Mouse (Mus musculus): ENCODE data around the gene Tusc2. TPM values are rescaled to one million over a fixed set of nuclear protein-coding genes. Genes with fewer than 3 reads are reported as not detected.
"Not testable (repeated sequence)": the region's sequence is repeated elsewhere in the genome, so short reads cannot be mapped to it uniquely, and the experiment has no call there.

The Tusc2 gene
- polyA plus RNA-seq, 1 experiment from 2014 or later: 93.0 TPM

DNA sequence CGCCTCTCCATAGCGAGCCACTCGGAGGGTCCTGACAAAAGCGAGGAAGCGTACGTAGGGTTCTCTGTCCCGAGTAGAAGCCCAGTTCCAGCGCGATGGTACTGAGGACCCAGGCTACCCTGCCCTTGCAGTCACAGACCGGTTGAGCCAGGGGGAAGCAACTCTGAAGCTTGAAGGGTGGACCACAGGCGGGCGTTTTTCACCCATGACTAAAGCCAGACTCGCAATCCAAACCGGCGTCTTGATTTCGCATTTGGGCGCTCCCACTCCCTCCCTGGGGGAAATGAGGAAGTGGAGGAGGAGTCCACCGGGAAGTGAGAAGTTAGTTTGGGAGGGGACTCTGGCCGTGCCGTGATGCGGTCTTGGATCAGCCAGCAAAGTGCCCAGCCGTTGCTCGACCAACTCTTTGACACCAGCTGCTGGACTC, 8.0 kb upstream of the Tusc2 start:
- Histone ChIP-seq H3K4me2 (ENCODE audit: low read depth) (peak overlapping the region; percentile 92), H3K27ac (ENCODE audit: low read depth, low read length) (peak overlapping the region; percentile 88), H3K36me3 (ENCODE audit: control insufficient read depth, insufficient read depth, low read length) (peaks cover 15% of the 10 kb centered on the region), H3K9ac (ENCODE audit: low read length) (peak overlapping the region; percentile 82), H3K9me3 (ENCODE audit: control insufficient read depth, low read length) (no peaks in the 10 kb centered on the region), H3K4me1 (ENCODE audit: control insufficient read depth, insufficient read depth, low read length) (peaks cover 31% of the 10 kb centered on the region), H3K4me3 (ENCODE audit: low read depth, low read length) (peak overlapping the region; percentile 80), H3K27me3 (ENCODE audit: control insufficient read depth, insufficient read depth, low read length) (peaks cover 26% of the 10 kb centered on the region)
- under 1% methylated on average over 23 of the region's 23 CpGs for WGBS
- ATAC-seq (ENCODE audit: insufficient read depth, low FRiP score, low TSS enrichment) (peak; percentile 35; the same call in 1 of the 2 replicates), DNase-seq (ENCODE audit: low spot score) (peak; percentile 50)

DNA sequence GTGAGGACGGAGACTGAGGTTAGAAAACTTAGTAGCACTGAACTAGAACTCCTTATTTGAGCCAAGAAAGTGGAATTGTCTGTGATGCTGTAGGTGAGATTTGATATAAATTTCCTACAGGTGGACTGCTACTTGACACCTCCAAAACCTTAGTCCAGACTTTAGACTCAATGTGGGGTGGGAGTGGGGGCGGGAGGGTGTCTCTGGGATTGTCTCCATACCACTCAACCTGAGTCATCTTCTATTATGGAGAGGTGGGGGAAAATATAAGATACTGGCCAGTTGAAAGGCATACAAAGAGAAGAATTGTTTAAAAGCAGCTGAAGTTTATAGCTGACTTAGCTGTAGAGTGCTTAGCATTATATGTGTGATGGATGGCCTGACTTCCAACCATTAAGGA, 7.4 kb upstream of the Tusc2 start:
- DNase-seq (ENCODE audit: low spot score) (no peak), ATAC-seq (ENCODE audit: insufficient read depth, low FRiP score, low TSS enrichment) (no peak)
- H3K9ac ChIP-seq (ENCODE audit: low read length): peak overlapping the region; percentile 82
- peak overlapping the region; percentile 92 for H3K4me2 ChIP-seq (ENCODE audit: low read depth)
- no peaks in the 10 kb centered on the region for H3K9me3 ChIP-seq (ENCODE audit: control insufficient read depth, low read length)
- H3K27me3 ChIP-seq (ENCODE audit: control insufficient read depth, insufficient read depth, low read length): peaks cover 19% of the 10 kb centered on the region
- WGBS: 56% methylated on average over 2 of the region's 2 CpGs
- H3K4me3 ChIP-seq (ENCODE audit: low read depth, low read length): peak overlapping the region; percentile 80
- H3K36me3 ChIP-seq (ENCODE audit: control insufficient read depth, insufficient read depth, low read length): peaks cover 15% of the 10 kb centered on the region
- H3K4me1 ChIP-seq (ENCODE audit: control insufficient read depth, insufficient read depth, low read length): peaks cover 31% of the 10 kb centered on the region
- H3K27ac ChIP-seq (ENCODE audit: low read depth, low read length): no peak overlapping the region

DNA sequence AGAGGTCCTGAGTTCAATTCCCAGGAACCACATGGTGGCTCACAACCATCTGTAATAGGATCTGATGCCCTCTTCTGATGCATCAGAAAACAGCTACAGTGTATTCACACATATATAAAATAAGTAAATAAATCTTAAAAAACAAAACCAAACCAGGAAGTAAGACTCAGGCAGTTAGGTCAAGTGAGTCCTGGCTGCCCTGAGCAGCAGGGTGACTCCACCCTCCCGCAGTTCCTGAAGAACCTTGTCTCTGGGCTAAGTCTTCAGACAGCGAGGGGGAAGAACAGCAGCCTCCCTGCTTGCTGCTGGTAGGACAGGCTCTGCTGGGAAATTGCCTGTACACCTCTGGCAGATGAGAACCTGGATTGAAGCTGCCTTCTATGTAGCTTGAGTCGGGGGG, 6.7 kb upstream of the Tusc2 start:
- H3K36me3 ChIP-seq (ENCODE audit: control insufficient read depth, insufficient read depth, low read length): peaks cover 22% of the 10 kb centered on the region
- 81% methylated on average over 3 of the region's 3 CpGs for WGBS
- peaks cover 13% of the 10 kb centered on the region for H3K27me3 ChIP-seq (ENCODE audit: control insufficient read depth, insufficient read depth, low read length)
- DNase-seq (ENCODE audit: low spot score) (no peak), ATAC-seq (ENCODE audit: insufficient read depth, low FRiP score, low TSS enrichment) (no peak)
- H3K4me2 ChIP-seq (ENCODE audit: low read depth): peak overlapping the region; percentile 92; the same call in 1 of the 2 replicates
- no peak overlapping the region for H3K27ac ChIP-seq (ENCODE audit: low read depth, low read length)
- H3K9me3 ChIP-seq (ENCODE audit: control insufficient read depth, low read length): no peaks in the 10 kb centered on the region
- H3K9ac ChIP-seq (ENCODE audit: low read length): no peak overlapping the region
- H3K4me1 ChIP-seq (ENCODE audit: control insufficient read depth, insufficient read depth, low read length): peaks cover 27% of the 10 kb centered on the region
- peak overlapping the region; percentile 2; the same call in 1 of the 2 replicates for H3K4me3 ChIP-seq (ENCODE audit: low read depth, low read length)

DNA sequence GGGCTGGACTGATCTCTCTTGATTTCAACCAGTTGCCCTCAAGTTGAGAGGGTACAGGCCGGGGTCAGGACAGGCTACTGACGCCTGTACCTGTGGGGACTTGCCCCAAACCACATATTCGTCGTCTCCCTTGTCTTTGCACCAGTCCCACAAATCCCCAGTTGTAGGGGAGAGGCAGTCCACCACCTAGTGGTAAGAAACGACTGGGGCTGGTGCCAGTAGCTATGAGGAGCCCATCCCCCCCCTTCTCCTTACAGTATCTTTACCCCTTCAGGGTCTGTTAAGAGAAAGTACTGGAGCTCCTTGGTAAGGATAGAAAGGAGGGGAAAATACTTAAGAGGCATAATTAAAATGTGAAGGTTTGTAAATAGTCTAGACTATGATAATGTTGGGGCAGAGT, 2.5 kb downstream of the Tusc2 start:
- peaks cover 20% of the 10 kb centered on the region for H3K4me1 ChIP-seq (ENCODE audit: control insufficient read depth, insufficient read depth, low read length)
- not testable (repeated sequence) for H3K9ac ChIP-seq (ENCODE audit: low read length); H3K4me3 ChIP-seq (ENCODE audit: low read depth, low read length); H3K27ac ChIP-seq (ENCODE audit: low read depth, low read length); DNase-seq (ENCODE audit: low spot score); H3K36me3 ChIP-seq (ENCODE audit: control insufficient read depth, insufficient read depth, low read length); ATAC-seq (ENCODE audit: insufficient read depth, low FRiP score, low TSS enrichment); H3K9me3 ChIP-seq (ENCODE audit: control insufficient read depth, low read length); H3K27me3 ChIP-seq (ENCODE audit: control insufficient read depth, insufficient read depth, low read length); H3K4me2 ChIP-seq (ENCODE audit: low read depth)
- 52% methylated on average over 5 of the region's 5 CpGs for WGBS

DNA sequence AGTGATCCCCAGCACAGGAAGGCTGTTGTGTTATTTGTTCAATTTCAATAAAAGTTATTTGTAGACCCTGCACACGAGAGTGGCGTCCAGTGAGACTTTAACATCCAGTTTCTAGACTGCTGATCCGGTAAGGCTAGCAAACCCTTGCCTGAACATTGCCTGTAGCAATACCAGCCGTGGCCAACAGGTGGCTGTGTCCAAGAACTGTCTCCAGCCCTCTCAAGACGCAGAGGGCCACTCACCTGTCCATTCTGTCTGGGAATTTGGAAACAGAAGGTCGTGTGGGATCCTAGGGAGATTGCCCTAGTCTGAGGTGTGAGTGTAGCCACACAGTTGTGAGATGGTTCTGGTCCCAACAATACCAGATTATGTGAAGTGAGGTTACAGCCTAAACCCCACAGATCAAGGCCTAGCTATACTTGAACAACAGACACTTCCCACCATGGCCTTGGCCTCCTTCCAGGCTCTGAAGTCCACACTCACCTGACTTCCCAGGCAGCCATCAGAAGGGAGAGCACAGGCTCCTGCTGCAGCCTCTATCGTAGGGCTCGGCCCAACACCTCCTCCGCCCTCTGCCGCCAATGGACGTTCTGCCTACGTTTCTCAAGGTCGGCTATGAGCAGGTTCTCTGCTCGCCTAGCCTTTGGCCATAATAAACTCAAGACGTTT, 3.1 kb downstream of the Tusc2 start:
- DNase-seq (ENCODE audit: low spot score) (peak; percentile 78), ATAC-seq (ENCODE audit: insufficient read depth, low FRiP score, low TSS enrichment) (no peak)
- Histone ChIP-seq H3K4me2 (ENCODE audit: low read depth) (peak overlapping the region; percentile 12; the same call in 1 of the 2 replicates), H3K27me3 (ENCODE audit: control insufficient read depth, insufficient read depth, low read length) (no peaks in the 10 kb centered on the region), H3K4me1 (ENCODE audit: control insufficient read depth, insufficient read depth, low read length) (peaks cover 27% of the 10 kb centered on the region), H3K27ac (ENCODE audit: low read depth, low read length) (no peak overlapping the region), H3K9ac (ENCODE audit: low read length) (no peak overlapping the region), H3K36me3 (ENCODE audit: control insufficient read depth, insufficient read depth, low read length) (peaks cover 8% of the 10 kb centered on the region), H3K9me3 (ENCODE audit: control insufficient read depth, low read length) (no peaks in the 10 kb centered on the region), H3K4me3 (ENCODE audit: low read depth, low read length) (no peak overlapping the region)
- 63% methylated on average over 15 of the region's 15 CpGs for WGBS

DNA sequence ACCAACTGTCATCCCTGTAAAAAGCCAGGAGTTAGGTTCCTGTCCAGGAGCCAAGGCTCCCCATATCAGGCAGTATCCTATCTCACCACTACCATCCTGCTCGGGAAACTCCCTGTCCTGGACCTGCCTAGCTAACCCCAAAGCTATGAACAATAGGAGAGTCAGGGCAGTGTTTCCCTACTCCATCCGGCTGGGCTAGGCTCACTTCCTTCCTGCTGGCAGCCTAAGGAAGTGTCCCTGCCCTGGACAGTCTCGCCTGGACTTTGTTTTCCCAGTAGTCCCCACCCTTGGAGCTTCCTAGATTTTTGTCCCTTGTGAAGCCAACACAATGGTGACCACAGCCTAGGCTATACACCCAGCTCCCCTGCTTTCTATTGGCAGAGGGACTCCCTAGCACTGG, 3.8 kb downstream of the Tusc2 start:
- H3K4me2 ChIP-seq (ENCODE audit: low read depth): no peak overlapping the region
- H3K27ac ChIP-seq (ENCODE audit: low read depth, low read length): no peak overlapping the region
- no peak for DNase-seq (ENCODE audit: low spot score)
- peaks cover 6% of the 10 kb centered on the region; the same call in 1 of the 2 replicates for H3K36me3 ChIP-seq (ENCODE audit: control insufficient read depth, insufficient read depth, low read length)
- ATAC-seq (ENCODE audit: insufficient read depth, low FRiP score, low TSS enrichment): no peak
- no peaks in the 10 kb centered on the region for H3K27me3 ChIP-seq (ENCODE audit: control insufficient read depth, insufficient read depth, low read length)
- peaks cover 31% of the 10 kb centered on the region for H3K4me1 ChIP-seq (ENCODE audit: control insufficient read depth, insufficient read depth, low read length)
- H3K9ac ChIP-seq (ENCODE audit: low read length): no peak overlapping the region
- WGBS: 82% methylated on average over 3 of the region's 3 CpGs
- H3K4me3 ChIP-seq (ENCODE audit: low read depth, low read length): no peak overlapping the region
- no peaks in the 10 kb centered on the region for H3K9me3 ChIP-seq (ENCODE audit: control insufficient read depth, low read length)

DNA sequence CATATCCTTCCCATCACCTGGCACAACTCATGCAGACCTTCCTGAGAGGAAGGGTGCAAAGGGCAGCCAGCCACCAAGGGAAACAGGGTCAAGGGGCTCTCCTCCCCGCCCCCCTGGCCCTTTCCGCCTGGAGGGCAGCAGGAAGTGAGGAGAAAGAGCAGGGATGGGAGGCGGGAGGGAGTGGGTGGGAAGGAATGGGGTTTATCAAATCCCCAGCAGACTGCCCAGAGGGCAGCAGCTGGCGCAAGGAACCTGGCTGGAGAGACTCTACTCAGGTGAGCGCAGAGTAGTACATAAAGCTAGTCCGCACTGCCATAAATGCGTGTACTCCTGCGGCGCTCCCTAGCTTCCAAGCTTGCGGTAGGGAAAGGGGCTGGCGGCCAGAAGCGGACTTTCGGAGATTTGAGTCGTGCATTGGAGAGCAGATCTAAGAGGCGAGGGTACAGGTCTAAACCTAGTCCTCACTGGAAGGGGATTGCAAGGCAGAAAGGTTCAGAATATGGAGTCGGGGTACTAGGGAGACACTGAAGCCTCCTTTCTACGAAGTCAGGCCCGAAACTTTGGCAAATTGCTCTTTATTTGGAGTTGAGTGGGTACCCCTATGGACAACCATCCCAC, 4.8 kb downstream of the Tusc2 start, which contains the start of gene Hyal2:
Hyal2 (plus strand) TSS at position 244 of the 618 bp plus-strand sequence.
- Histone ChIP-seq H3K4me2 (ENCODE audit: low read depth) (peak within 1 kb of the TSS; percentile 74), H3K36me3 (ENCODE audit: control insufficient read depth, insufficient read depth, low read length) (peaks cover 13% of the 10 kb centered on the region; the same call in 1 of the 2 replicates), H3K27me3 (ENCODE audit: control insufficient read depth, insufficient read depth, low read length) (no peaks in the 10 kb centered on the region), H3K9ac (ENCODE audit: low read length) (peak within 1 kb of the TSS; percentile 79), H3K4me1 (ENCODE audit: control insufficient read depth, insufficient read depth, low read length) (peaks cover 31% of the 10 kb centered on the region), H3K27ac (ENCODE audit: low read depth, low read length) (peak within 1 kb of the TSS; percentile 54), H3K9me3 (ENCODE audit: control insufficient read depth, low read length) (no peaks in the 10 kb centered on the region), H3K4me3 (ENCODE audit: low read depth, low read length) (peak within 1 kb of the TSS; percentile 76)
- ATAC-seq (ENCODE audit: insufficient read depth, low FRiP score, low TSS enrichment) (no peak), DNase-seq (ENCODE audit: low spot score) (no peak)
- WGBS: 7% methylated on average over 18 of the region's 18 CpGs

DNA sequence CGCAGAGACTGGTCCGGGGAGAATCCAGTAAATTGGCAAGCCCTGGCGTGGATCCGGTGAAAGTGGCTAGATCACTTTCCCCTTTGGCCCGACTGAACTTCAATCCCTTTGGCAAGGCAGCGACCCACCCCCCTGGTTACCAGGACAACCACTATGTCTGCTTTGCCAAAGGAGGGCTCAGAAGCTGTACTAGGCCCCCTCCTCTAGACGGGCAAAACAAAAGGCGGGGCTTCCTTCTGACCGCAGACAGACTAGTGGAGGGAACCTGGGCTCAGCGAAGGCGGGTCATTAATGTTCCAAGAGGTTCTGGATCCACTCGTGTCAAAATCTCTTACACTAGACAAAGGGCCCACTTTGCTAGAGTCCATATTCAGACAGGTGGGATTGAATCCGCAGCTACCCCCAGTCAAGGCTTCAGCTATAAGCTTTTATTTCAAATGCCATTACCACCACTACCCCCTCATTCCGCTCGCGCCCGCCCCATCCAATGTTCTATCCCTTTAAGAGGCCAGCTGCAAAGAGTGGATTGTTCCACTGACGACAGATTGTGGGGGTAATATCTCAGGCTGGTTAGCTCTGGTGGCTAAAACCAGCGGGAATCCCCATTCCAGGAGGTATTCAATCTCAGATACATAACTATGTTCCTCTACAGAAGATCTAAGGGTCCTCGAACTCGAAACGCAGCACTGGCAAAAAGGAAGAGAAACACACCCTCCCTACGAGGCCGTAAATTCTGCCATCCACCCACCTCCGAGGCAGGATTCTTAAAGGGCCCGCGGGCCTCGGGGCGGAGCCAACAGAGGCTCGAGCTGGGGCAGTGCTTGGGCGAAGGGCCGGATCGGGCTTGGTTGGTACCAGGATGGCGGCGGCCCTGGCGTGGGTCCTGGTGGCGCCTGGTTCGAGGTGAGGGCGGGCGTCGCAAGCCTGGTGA, 5.5 kb downstream of the Tusc2 start:
- peaks cover 31% of the 10 kb centered on the region for H3K4me1 ChIP-seq (ENCODE audit: control insufficient read depth, insufficient read depth, low read length)
- H3K4me3 ChIP-seq (ENCODE audit: low read depth, low read length): peak overlapping the region; percentile 76
- H3K27ac ChIP-seq (ENCODE audit: low read depth, low read length): peak overlapping the region; percentile 54
- peaks cover 16% of the 10 kb centered on the region for H3K36me3 ChIP-seq (ENCODE audit: control insufficient read depth, insufficient read depth, low read length)
- peak; percentile 83 for ATAC-seq (ENCODE audit: insufficient read depth, low FRiP score, low TSS enrichment)
- H3K9me3 ChIP-seq (ENCODE audit: control insufficient read depth, low read length): no peaks in the 10 kb centered on the region
- H3K9ac ChIP-seq (ENCODE audit: low read length): peak overlapping the region; percentile 79
- under 1% methylated on average over 41 of the region's 41 CpGs for WGBS
- DNase-seq (ENCODE audit: low spot score): peak; percentile 93
- peak overlapping the region; percentile 74 for H3K4me2 ChIP-seq (ENCODE audit: low read depth)
- no peaks in the 10 kb centered on the region for H3K27me3 ChIP-seq (ENCODE audit: control insufficient read depth, insufficient read depth, low read length)

Measured in neural tube, embryonic 11.5 days (tissue).